18 mouse cellular contexts compared by ENCODE assay signal in genomic region chr19:23779130-23779529, GRCm38 (mm10).
"Had no signal": no experiment of that assay in that cellular context is flagged by ENCODE, and none has a peak within 500 bp of the region (broad histone marks: within the 10 kb centered on the region; RNA-seq: fewer than 3 reads in every experiment).

No protein-coding gene starts in this region.

- H3K9ac ChIP-seq: liver, postnatal 0 days; lung, embryonic 15.5 days; midbrain, embryonic 13.5 days; midbrain, embryonic 15.5 days; neural tube, embryonic 12.5 days; stomach, embryonic 15.5 days had no signal

- DNase-seq: liver, postnatal 0 days; lung, adult 2 months; lung, postnatal 14 days; lung, postnatal 36 days; right cerebral cortex, postnatal 14 days; thymus, adult 18-20 months; thymus, postnatal 14 days; thymus, postnatal 36 days had no signal

- ATAC-seq: liver, postnatal 0 days; lung, postnatal 0 days; midbrain, embryonic 13.5 days; midbrain, embryonic 15.5 days had no signal

- H3K4me1 ChIP-seq: megakaryocyte, embryonic 14.5 days had no signal

- H3K27me3 ChIP-seq: lung, embryonic 15.5 days; megakaryocyte, embryonic 14.5 days; midbrain, embryonic 13.5 days; midbrain, embryonic 15.5 days; neural tube, embryonic 12.5 days; stomach, embryonic 15.5 days had no signal

- H3K9me3 ChIP-seq: lung, embryonic 15.5 days; megakaryocyte, embryonic 14.5 days; midbrain, embryonic 13.5 days; midbrain, embryonic 15.5 days; neural tube, embryonic 12.5 days; stomach, embryonic 15.5 days had no signal

- H3K4me3 ChIP-seq: lung, embryonic 15.5 days; megakaryocyte, embryonic 14.5 days; midbrain, embryonic 13.5 days; midbrain, embryonic 15.5 days; neural tube, embryonic 12.5 days; stomach, embryonic 15.5 days had no signal

- H3K27ac ChIP-seq: lung, embryonic 15.5 days; macrophage; midbrain, embryonic 13.5 days; midbrain, embryonic 15.5 days; neural tube, embryonic 12.5 days; stomach, embryonic 15.5 days; stomach, postnatal 0 days had no signal

- H3K36me3 ChIP-seq: lung, embryonic 15.5 days; midbrain, embryonic 13.5 days; midbrain, embryonic 15.5 days; neural tube, embryonic 12.5 days; stomach, embryonic 15.5 days had no signal

- H3K4me2 ChIP-seq: lung, embryonic 15.5 days; midbrain, embryonic 11.5 days; midbrain, embryonic 13.5 days; midbrain, embryonic 15.5 days; neural tube, embryonic 12.5 days; stomach, embryonic 15.5 days had no signal
